Mouse (Mus musculus): ENCODE results near the gene Phyhd1. TPM values are rescaled to one million over a fixed set of nuclear protein-coding genes. Genes with fewer than 3 reads are reported as not detected.
A peak's percentile ranks its signal among the peaks of the same experiment; 100 is the strongest.

Gene Phyhd1
- total RNA-seq, 2 experiments from 2014 or later = 96.9 to 120 TPM

DNA sequence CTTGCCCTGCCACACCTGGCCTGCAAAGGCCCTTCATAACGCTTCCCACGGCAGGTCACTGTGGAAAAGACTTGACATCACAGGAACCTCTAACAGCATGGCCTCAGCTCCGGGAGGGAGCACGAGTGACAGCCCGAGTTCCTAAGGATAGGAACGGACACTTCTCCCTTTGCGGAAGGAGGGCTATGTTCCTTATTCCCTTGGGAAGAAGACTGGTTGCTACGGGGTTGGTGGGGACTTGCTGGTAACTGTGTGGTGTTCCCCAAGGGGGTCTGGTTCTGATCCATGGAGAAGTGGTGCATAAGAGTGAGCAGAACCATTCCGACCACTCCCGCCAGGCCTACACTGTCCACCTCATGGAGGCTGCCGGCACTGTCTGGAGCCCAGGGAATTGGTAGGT is 14.7 kb downstream of the Phyhd1 start, which contains the start of gene Gm28038:
Gene Gm28038 (plus strand): TSS at position 301 of the 400 bp plus-strand sequence.
- intact Hi-C loops (cut with DNase I) = no loop called here
- no peak for DNase-seq

DNA sequence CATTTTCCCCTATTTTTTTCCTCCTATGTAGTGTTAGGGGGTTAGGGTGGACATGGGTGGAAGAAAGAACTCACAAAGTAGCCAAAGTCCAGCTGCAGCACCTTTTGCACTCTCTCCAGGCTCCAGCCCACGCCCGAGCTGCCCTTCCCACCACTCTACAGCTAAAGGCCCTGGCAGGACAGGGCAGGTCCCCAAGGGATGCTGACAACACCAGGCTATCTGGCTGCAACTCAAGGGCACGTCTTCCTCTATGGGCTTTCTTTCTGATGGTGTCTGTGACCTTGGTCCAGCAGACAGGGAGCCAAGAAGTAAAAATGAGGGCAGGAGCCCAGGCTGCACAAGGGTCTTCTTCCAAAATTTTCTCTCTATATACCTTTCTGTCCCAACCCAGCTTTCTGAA is 15.6 kb downstream of the Phyhd1 start:
- DNase-seq = no peak
- intact Hi-C loops (cut with DNase I) = no loop called here

DNA sequence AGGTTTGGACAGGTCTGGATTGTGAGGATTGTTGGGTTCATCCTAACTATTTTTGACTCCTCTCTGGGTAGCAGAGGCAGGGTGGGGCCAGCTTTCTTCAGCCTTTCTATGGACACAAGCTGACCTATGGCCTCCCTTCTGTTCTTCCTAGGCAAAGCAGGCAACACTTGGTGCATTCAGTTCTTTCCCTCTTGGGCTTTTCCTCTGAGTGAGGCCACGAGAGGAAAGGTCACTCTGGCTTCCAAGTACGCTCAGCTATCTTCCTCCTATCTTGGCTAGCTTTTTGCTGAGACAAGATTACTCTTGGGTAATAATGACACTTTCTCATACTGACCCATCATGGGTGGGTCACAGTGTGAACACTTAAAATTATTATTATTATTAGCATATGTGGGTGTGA is 17.2 kb downstream of the Phyhd1 start:
- intact Hi-C loops (cut with DNase I) = no loop called here
- no peak for DNase-seq

DNA sequence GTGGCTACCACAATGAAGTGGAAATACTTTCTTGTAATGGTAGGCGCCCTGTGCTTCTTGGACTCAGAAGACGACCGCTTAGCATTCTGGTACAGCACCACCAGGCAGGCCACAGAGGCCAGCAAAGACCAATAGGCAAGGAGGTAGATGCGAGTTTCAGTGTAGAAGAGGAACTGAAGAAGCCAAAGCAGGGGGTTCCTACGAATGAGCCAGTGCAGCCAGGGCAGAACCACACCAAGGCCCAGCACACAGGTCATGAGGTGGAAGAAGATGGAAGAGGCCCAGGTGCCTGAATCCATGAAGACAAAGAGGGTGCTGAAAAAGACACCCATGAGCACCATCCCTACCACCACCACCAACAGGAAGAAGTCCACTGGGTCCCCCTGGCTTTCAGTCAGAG is 19.0 kb downstream of the Phyhd1 start:
- DNase-seq = no peak
- intact Hi-C loops (cut with DNase I) = loop anchor here (5.0 kb wide), 1 partner anchor 158 kb away; no protein-coding TSS in a partner anchor

DNA sequence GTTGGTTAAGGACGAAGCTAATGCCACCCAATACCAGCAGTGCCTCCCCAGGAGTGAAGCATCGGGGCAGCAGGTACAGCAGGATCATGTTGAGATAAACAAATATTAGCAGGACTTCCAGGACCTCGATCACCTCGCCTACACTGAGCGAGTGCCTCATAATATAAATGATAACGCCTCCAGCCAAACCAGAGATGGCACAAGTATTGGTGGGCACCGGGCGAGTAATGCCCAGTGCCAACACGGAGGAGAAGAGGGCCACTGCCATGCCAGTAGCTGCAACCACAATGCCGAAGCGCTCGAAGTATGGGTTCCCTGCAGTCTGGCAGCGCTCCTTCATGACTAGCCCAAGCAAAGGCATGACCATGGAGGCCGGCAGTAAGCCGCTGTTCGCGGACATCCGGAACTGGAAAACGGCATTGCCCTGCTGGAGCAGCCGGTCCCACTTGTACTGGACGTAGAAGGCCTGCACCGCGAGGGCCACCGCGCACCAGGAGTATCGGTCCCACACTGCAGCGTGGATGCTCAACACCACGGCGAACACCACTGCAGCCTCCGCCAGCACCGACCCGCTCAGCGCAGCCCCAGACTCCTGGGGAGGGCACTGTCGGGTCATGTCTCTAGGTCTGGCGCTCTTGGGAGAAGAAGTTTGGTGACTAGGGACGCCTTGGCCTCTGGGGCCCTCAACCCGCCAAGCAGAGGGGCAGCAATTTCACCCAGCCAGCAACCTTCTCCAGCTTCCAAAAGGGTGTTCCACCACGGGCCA is 19.6 kb downstream of the Phyhd1 start:
- intact Hi-C loops (cut with DNase I) = loop anchor here (5.0 kb wide), 1 partner anchor 158 kb away; no protein-coding TSS in a partner anchor
- DNase-seq = peak in 1 of 2 experiments; percentile 17

DNA sequence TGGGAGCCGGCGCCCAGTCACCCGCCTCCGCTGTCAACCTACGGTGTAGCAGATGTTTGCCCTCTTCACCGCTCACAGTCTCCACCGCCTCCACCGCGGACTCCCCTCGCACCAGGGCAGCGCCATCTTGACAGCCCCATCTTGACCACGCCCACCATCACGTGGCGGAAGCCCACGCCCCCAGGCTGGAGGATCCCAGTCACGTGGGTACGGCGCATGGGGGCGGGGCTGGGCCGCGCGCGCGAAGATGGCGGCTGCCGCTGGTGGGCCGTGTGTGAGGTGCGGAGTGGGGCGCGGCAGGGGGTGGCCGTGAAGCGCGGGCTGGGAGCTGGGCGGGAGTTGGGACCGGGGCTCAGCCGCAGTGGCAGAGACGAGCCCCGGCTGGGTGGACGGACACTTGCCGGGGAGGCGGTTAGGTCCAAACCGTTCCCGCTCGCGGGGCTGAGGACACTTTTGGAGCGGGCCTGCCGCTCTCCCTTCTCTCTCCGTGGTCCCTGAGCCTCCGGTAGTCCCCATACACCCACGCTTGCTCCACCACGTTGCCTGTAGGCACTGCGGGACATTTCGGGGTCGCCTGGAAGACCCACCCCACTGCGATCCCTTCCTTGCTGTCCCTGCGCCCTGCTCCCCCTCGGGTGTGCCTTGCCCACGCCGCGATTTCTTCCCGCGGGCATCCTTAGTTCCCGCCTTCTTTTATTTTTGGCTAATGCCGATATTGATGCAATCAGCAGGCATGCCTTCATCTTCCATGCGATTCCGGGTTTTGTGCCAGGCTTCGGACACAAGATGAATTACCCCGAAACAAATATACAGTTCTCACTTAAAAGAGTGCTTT is 20.4 kb downstream of the Phyhd1 start, which contains the start of the genes Dolk and Nup188:
Gene Dolk (minus strand): TSS at position 143 of the 835 bp plus-strand sequence.
Gene Nup188 (plus strand): TSS at position 206 of the 835 bp plus-strand sequence.
- peak; percentile 98 for DNase-seq

DNA sequence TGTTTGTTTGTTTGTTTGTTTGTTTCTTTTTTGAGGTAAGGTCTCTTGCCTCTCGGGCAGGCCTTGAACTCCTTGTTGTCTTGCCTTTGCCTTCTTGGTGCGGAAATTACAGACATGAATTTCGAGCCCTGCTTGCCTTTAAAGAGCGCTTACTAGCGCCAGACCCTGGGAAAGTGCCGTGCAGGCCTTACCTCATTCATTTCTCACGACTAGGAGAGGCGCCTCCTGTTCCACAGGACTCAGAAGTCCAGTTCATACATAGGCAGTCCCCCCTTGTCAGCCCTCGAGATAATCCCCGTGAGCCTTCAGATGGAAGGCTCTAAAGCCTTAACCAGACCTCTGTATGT is 21.0 kb downstream of the Phyhd1 start:
- intact Hi-C loops (cut with DNase I) = loop anchor here (5.0 kb wide), 1 partner anchor 160 kb away; no protein-coding TSS in a partner anchor
- no peak for DNase-seq

More for the DNA sequence above, 20.4 kb downstream of the Phyhd1 start, which contains the start of the genes Dolk and Nup188:
- intact Hi-C loops (cut with DNase I) = loop anchor here (5.0 kb wide), 1 partner anchor 159 kb away; no protein-coding TSS in a partner anchor

DNA sequence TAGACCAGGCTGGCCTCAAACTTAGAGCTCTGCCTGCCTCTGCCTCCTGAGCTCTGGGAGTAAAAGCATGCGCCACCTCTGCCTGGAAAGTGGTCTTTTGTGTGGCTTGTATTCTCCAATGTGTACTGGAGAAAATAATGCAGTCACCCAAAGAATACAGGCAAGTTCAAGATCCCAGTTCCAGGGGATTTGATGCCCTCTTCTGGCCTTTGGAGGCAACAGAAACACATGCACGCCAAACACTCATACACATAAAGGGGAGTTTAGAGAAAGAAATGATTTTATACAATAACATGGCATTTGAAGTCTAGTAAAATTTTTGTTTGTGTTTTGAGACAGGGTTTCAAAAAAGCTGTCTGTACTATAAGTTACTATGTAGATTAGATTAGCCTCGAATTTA is 33.5 kb downstream of the Phyhd1 start:
- intact Hi-C loops (cut with DNase I) = no loop called here
- no peak for DNase-seq

DNA sequence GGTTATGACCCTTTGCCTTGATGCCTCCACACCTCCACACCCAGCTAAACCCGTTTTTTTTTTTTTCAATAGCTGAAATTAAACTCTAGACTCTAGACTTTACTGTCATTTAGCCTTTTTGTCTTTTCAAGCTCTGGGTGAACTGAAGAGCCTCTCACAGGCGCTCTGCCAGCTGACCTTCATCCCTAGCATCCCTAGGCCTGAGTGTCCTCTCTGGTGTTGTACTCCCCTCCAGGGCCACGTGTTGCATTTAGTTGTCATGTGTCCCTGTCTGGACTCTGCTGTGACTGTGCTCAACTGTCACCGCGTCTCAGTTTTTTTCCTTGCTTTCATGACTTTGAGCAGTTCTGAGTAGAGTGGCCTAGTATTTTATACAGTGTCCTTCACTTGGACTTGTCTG is 34.0 kb downstream of the Phyhd1 start:
- no peak for DNase-seq
- intact Hi-C loops (cut with DNase I) = no loop called here

DNA sequence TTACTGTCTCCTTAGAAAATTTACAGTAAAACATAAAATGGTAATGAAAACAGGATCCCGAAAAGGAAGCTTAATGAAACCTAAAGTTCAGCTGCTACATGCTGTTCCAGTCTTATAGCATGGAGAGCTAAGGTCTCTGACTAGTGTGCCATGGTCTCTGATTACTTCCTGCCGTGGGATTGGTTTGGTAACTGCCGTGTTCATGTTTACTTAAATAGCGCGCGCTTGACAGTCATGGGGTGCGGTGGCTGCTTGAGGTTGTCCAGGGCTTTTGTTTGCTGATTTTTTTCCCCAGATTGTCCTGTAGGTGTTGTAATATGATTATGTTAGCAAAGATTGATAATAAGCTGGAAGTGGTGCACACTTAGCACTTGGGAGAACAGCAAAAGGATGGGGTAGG is 40.1 kb downstream of the Phyhd1 start:
- intact Hi-C loops (cut with DNase I) = no loop called here
- DNase-seq = no peak

DNA sequence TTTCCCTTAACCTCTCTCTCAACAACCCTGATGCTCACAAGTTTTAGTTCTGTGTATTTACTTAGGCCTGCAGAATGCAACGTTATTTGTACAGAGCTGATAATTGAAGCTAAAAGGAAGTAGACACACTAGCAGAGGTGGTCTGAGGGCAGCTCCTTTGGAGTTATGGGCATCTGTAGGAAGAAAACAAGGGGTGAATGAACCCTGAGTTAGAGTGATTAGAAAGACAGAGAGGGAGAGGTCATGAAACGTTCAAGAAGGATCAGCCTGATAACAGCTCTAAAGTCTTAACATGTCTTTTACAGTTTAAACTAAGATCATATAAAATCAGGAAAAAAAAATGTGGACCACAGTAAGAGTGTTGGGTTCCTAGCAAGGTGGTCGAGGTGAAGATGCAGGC is 43.3 kb downstream of the Phyhd1 start:
- intact Hi-C loops (cut with DNase I) = no loop called here
- no peak for DNase-seq

DNA sequence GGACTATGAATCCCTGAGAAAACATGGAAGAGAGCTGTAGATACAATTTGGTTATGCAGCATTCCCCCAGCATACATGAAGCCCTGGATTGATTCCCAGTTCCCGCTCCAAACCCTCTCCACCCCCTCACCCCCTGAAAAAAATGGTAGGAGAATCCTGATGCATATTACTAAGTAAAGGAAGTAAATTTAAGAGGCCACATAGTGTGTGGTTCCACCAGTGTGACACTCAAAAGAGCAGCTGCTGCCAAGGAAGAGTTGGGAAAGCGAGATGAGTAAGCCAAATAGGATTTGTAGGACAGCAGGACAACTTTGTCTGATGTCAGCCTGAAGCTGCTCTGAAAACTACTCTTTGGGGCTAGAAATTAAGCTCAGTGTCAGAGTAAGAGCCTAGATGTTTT is 45.5 kb downstream of the Phyhd1 start:
- intact Hi-C loops (cut with DNase I) = no loop called here
- no peak for DNase-seq

DNA sequence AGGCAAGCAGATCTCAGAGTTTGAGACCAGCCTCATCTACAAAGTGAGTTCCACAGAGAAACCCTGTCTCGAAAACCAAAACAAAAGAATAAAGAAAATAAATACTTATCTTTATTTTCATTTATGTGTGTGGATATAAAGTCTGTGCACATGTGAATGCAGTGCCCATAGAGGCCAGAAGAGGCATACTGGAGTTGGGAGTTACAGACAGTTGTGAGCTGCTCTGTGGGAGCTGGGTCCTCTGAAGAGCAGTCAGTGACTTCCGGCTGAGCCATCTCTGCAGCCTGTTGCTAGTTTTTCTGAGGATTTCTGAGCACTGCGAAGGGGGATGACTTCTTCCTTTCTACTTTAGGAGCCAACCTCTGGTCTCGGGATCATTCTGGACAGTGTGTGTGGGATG is 50.1 kb downstream of the Phyhd1 start:
- intact Hi-C loops (cut with DNase I) = no loop called here
- DNase-seq = no peak

DNA sequence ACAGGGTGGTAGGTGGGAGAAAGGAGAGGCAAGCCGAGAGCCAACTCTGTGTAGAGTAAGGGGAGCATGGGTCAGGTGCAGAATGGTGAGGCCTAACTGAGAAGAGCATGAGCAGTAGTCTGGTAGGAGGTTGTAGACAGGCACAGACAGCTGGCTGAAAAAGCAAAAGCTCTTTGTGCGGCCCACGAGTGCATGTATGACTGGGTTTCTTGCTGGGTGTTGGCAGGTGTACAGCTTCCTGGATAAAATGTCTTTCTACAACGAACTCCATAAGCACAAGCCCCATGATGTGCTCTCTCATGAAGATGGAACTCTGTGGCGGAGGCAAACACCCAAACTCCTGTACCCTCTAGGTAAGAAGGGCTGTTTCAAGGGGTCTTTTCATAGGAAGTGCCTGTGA is 51.0 kb downstream of the Phyhd1 start:
- DNase-seq = no peak
- intact Hi-C loops (cut with DNase I) = no loop called here

DNA sequence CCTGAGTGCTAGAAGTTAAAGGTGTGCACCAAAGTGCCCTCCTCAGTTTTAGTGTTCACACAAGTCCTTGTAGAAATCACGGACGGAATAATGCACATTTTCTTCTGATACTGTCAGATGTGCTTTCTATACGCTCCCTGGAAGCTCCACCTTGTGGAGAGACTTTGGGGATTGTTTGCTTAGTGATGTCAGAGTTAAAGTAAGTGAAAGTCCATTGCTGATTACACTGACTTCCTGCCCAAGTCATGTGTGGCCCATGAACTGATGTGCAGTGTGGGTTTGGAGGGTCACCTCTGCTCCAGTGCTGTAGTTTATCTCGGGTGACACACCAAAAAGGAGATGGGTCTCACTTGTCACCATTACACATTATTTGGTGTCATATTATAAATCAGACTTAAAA is 53.3 kb downstream of the Phyhd1 start:
- intact Hi-C loops (cut with DNase I) = no loop called here

DNA sequence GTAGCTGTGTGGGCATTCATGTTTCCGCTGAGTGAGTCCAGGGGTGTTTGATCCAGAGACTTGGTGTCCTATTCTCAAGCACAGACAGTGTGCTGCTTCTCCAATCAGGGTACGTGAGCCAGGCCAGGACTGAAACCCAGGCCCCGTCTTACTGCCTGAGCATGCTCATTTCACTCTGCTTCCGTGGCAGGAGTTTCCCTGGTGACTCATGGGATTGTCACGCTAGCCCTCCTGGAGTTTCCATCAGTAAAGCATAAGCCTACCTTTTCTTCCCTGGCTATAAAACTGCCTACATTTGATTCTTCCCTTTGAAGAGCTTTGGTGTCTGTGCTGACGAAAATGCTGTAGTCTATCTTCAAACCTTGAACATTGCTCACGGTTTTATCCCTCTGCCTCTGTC is 57.1 kb downstream of the Phyhd1 start:
- intact Hi-C loops (cut with DNase I) = no loop called here
- no peak for DNase-seq

More for the DNA sequence above, 53.3 kb downstream of the Phyhd1 start:
- DNase-seq = no peak

DNA sequence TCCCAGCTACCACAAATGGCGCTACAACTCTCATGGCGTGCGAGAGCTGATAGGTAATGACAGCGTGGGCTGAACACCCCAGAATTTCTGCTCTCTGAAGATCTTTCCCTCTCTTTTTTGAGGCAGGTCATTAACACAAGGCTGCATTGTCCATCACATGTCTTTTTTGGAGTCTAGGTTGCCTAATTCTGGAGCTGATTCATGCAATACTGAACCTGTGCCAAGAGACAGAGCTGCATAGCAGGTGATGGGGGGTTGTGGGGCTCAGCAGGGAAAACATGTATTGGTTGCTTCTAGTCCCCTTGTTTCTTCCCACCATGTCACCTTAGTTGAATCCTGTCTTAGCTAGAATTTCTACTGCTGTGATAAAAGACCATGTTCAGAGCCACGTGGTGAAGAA is 59.3 kb downstream of the Phyhd1 start:
- no peak for DNase-seq
- intact Hi-C loops (cut with DNase I) = no loop called here

DNA sequence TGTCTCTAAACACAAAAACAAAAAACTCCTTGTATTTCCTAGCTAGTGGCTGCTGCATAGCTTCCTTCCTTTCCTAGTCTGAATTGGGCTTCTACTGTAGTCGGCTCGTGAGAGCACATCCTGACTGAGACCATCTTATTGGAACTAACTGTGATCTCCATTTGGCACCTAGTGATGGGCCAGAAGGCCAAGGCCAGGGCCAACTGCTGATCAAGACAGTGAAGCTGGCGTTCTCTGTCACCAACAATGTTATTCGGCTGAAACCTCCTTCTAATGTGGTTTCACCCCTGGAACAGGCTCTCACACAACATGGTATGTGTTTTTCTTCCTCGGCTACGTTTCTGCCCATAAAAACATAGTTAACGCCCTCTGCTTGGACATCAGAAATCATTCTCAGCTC is 61.3 kb downstream of the Phyhd1 start:
- DNase-seq = no peak
- intact Hi-C loops (cut with DNase I) = no loop called here

DNA sequence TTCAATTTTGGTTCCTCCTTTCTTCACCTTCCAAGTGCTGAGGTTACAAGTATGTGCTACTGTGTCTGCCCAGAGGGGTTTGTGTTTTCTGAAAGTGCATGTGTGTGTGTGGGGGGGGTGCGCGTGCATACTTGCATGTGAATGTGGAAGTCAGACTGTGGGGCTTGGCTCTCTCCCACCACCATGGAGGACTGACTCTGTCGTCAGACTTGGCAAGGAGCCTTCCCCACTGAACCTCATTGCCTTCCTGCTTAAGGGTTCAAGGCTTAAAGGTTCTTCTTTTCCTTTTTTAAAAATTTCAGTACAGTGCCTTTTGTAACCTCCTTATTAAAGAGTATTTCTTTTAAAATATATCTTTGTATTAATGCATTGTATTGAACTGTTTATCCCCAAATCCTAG is 62.8 kb downstream of the Phyhd1 start:
- no peak for DNase-seq
- intact Hi-C loops (cut with DNase I) = no loop called here
